Mouse (Mus musculus): ENCODE measurements around the gene Zdhhc25. TPM values are rescaled to one million over a fixed set of nuclear protein-coding genes. Genes with fewer than 3 reads are reported as not detected.

Zdhhc25 gene
- polyA plus RNA-seq, 1 experiment from 2014 or later = not detected

DNA sequence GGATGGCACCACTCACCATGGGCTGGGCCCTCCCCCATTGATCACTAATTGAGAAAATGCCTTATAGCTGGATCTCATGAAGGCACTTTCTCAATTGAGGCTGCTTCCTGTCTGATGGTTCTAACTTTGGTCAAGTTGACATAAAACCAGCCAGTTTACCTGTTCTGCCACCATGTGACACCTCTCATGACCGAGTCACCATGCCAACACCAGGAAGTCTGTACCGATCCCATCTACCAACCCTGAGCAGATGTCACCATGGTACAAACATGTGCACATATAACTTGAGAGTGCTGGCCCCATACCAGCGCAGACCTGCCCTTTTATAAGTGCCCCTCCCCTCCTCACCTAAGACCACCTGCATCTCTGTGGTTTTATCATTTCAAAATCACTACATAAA lies 2.4 kb downstream of the Zdhhc25 start:
- 90% methylated on average over 3 of the region's 3 CpGs for WGBS
- Histone ChIP-seq H3K36me3 (ENCODE audit: control insufficient read depth, insufficient read depth, low read length) (no peaks in the 10 kb centered on the region), H3K4me1 (replicated peaks; ENCODE audit: control insufficient read depth, insufficient read depth, low read length) (no peaks in the 10 kb centered on the region), H3K4me2 (ENCODE audit: low read depth, low read length, severe bottlenecking) (no peak overlapping the region), H3K27me3 (ENCODE audit: control insufficient read depth, insufficient read depth, low read length) (no peaks in the 10 kb centered on the region), H3K4me3 (ENCODE audit: low read depth, low read length) (no peak overlapping the region), H3K9me3 (ENCODE audit: control insufficient read depth, low read length) (no peaks in the 10 kb centered on the region), H3K27ac (ENCODE audit: low read depth, low read length) (no peak overlapping the region), H3K9ac (ENCODE audit: low read length) (no peak overlapping the region)
- ATAC-seq (replicated peaks; ENCODE audit: low FRiP score) (no peak), DNase-seq (ENCODE audit: low spot score) (no peak)

DNA sequence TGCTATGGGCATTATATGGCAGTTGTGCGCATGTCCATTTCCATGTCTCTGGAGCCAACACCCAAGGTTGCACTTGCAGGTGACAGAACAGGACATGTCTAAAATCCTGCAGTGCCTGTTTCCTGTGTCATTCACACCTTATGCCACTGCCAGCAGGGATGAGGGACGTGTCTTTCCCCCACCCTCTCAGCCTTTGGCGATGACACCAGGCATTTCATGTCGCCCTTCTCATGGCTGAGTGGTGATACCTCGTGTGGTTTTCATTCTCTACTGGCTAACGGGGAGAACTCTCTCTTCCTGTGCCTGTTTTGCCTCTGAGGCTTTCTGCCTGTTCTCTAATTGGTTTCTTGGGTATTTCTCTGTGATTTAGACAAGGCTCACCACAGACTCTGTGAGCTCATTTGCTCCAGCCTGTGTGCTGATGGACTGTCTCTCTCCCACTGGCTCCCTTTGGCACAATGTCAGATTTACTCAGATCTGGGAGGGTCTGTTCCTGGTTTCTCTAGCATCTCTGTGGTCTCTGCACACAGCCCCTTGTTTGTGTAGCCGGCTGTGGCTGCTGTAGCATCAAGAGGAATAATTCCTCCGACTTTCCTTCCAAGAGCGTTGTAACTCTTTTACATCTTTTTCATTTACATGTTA lies 3.1 kb downstream of the Zdhhc25 start:
- Histone ChIP-seq H3K9me3 (ENCODE audit: control insufficient read depth, low read length) (no peaks in the 10 kb centered on the region), H3K9ac (ENCODE audit: low read length) (no peak overlapping the region), H3K4me1 (replicated peaks; ENCODE audit: control insufficient read depth, insufficient read depth, low read length) (no peaks in the 10 kb centered on the region), H3K27me3 (ENCODE audit: control insufficient read depth, insufficient read depth, low read length) (no peaks in the 10 kb centered on the region), H3K4me2 (ENCODE audit: low read depth, low read length, severe bottlenecking) (no peak overlapping the region), H3K27ac (ENCODE audit: low read depth, low read length) (no peak overlapping the region), H3K36me3 (ENCODE audit: control insufficient read depth, insufficient read depth, low read length) (no peaks in the 10 kb centered on the region), H3K4me3 (ENCODE audit: low read depth, low read length) (no peak overlapping the region)
- DNase-seq (ENCODE audit: low spot score) (no peak), ATAC-seq (replicated peaks; ENCODE audit: low FRiP score) (no peak)
- WGBS = 77% methylated on average over 9 of the region's 9 CpGs

DNA sequence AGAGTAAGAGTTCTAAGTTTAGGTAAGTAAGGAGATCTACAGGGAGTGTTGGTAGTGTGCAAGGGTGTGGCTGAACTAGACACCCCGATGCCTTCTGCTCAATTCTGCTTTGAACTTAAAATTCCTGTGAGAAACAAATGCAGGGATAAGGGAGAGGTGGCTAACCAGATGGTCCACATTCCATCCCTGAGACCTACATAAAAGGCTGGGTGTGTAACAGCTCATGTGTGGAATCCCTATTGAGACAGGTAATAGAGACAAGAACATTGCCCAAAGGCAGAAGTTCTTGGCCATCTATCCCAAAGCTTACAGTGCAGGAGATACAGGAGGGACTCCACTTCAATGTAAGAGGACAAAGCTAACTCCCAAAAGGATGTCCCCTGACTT lies 3.6 kb downstream of the Zdhhc25 start:
- DNase-seq (ENCODE audit: low spot score) = no peak
- no peak overlapping the region for H3K4me3 ChIP-seq (ENCODE audit: low read depth, low read length)
- WGBS = 84% methylated on average over 1 of the region's 1 CpGs
- no peaks in the 10 kb centered on the region for H3K27me3 ChIP-seq (ENCODE audit: control insufficient read depth, insufficient read depth, low read length)
- no peaks in the 10 kb centered on the region for H3K9me3 ChIP-seq (ENCODE audit: control insufficient read depth, low read length)
- H3K4me2 ChIP-seq (ENCODE audit: low read depth, low read length, severe bottlenecking) = no peak overlapping the region
- no peak overlapping the region for H3K9ac ChIP-seq (ENCODE audit: low read length)
- no peak overlapping the region for H3K27ac ChIP-seq (ENCODE audit: low read depth, low read length)
- H3K4me1 ChIP-seq (replicated peaks; ENCODE audit: control insufficient read depth, insufficient read depth, low read length) = no peaks in the 10 kb centered on the region
- H3K36me3 ChIP-seq (ENCODE audit: control insufficient read depth, insufficient read depth, low read length) = no peaks in the 10 kb centered on the region
- ATAC-seq (replicated peaks; ENCODE audit: low FRiP score) = no peak

GRCm38 (mm10) chr15:88604669-88605414 lies 4.7 kb downstream of the Zdhhc25 start:
- 90% methylated on average over 17 of the region's 17 CpGs for WGBS
- DNase-seq (ENCODE audit: low spot score) = no peak

DNA sequence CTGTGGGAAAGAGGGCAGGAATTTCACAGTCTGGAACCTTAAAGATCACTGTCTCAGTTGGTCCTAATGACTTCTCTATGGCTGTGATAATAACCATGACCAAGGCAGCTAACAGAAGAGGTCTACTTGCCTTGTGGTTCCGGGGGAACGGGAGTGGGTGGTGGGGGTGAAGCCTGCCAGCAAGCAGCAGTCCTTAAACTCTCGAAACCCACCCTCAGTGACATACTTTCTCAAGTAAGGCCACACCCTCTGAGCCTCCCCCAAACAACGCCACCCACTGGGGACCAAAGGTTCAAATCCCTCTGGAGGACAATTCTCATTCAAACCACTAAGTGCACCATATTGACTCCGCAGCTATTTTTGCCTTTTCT lies 5.3 kb downstream of the Zdhhc25 start:
- Histone ChIP-seq H3K4me2 (ENCODE audit: low read depth, low read length, severe bottlenecking) (no peak overlapping the region), H3K4me3 (ENCODE audit: low read depth, low read length) (no peak overlapping the region), H3K36me3 (ENCODE audit: control insufficient read depth, insufficient read depth, low read length) (no peaks in the 10 kb centered on the region), H3K9ac (ENCODE audit: low read length) (no peak overlapping the region), H3K4me1 (replicated peaks; ENCODE audit: control insufficient read depth, insufficient read depth, low read length) (no peaks in the 10 kb centered on the region), H3K27ac (ENCODE audit: low read depth, low read length) (no peak overlapping the region), H3K9me3 (ENCODE audit: control insufficient read depth, low read length) (no peaks in the 10 kb centered on the region), H3K27me3 (ENCODE audit: control insufficient read depth, insufficient read depth, low read length) (no peaks in the 10 kb centered on the region)
- DNase-seq (ENCODE audit: low spot score) (no peak), ATAC-seq (replicated peaks; ENCODE audit: low FRiP score) (no peak)
- WGBS = 88% methylated on average over 5 of the region's 5 CpGs

More at GRCm38 (mm10) chr15:88604669-88605414, 4.7 kb downstream of the Zdhhc25 start:
- Histone ChIP-seq H3K9me3 (ENCODE audit: control insufficient read depth, low read length) (no peaks in the 10 kb centered on the region), H3K9ac (ENCODE audit: low read length) (no peak overlapping the region), H3K27ac (ENCODE audit: low read depth, low read length) (no peak overlapping the region), H3K4me3 (ENCODE audit: low read depth, low read length) (no peak overlapping the region), H3K4me1 (replicated peaks; ENCODE audit: control insufficient read depth, insufficient read depth, low read length) (no peaks in the 10 kb centered on the region), H3K27me3 (ENCODE audit: control insufficient read depth, insufficient read depth, low read length) (no peaks in the 10 kb centered on the region), H3K4me2 (ENCODE audit: low read depth, low read length, severe bottlenecking) (no peak overlapping the region), H3K36me3 (ENCODE audit: control insufficient read depth, insufficient read depth, low read length) (no peaks in the 10 kb centered on the region)
- ATAC-seq (replicated peaks; ENCODE audit: low FRiP score) = no peak

GRCm38 (mm10) chr15:88617125-88617524 lies 17.0 kb downstream of the Zdhhc25 start:
- Histone ChIP-seq H3K36me3 (ENCODE audit: control insufficient read depth, insufficient read depth, low read length) (no peaks in the 10 kb centered on the region), H3K9ac (ENCODE audit: low read length) (no peak overlapping the region), H3K9me3 (ENCODE audit: control insufficient read depth, low read length) (no peaks in the 10 kb centered on the region), H3K4me3 (ENCODE audit: low read depth, low read length) (no peak overlapping the region), H3K4me1 (replicated peaks; ENCODE audit: control insufficient read depth, insufficient read depth, low read length) (no peaks in the 10 kb centered on the region), H3K27me3 (ENCODE audit: control insufficient read depth, insufficient read depth, low read length) (no peaks in the 10 kb centered on the region), H3K4me2 (ENCODE audit: low read depth, low read length, severe bottlenecking) (no peak overlapping the region), H3K27ac (ENCODE audit: low read depth, low read length) (no peak overlapping the region)
- ATAC-seq (replicated peaks; ENCODE audit: low FRiP score) = no peak
- 83% methylated on average over 16 of the region's 16 CpGs for WGBS
- DNase-seq (ENCODE audit: low spot score) = no peak

DNA sequence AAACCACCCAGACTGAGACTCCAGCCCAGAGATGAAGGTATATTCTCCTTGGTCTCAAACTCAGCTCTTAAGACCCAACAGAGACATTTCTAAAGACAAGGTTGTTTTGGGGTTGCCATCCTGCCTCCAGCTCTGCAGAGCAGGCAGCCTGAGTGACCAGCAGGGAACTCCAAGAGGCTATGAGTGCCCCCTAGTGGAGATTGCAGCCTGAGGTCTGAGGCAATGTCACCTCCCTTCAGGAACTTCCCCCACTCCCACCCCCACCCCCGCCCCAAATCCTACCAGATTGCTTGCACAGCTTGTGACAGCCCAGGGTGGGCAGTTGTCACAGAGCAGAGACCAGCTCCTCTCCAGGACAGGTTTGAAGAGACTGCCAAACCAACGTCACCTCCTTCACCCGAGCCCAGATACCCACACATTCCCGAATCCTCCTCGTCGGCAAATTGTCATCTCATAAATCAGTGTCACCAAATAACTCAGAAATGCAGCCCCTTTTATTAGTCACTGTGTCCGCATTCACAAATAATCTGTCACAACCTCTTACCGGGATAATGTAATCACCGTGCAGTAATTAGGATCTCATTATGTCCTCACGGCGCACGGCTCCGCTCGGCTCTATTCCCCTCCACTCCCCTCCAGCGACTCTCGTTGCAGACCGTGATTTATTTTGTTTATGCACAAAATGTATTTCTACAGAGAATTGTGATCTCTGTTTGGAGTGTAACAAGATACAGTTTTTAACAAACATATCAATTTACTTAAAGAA lies 18.1 kb downstream of the Zdhhc25 start:
- H3K4me2 ChIP-seq (ENCODE audit: low read depth, low read length, severe bottlenecking) = no peak overlapping the region
- no peak for ATAC-seq (replicated peaks; ENCODE audit: low FRiP score)
- no peaks in the 10 kb centered on the region for H3K36me3 ChIP-seq (ENCODE audit: control insufficient read depth, insufficient read depth, low read length)
- H3K27me3 ChIP-seq (ENCODE audit: control insufficient read depth, insufficient read depth, low read length) = no peaks in the 10 kb centered on the region
- H3K9me3 ChIP-seq (ENCODE audit: control insufficient read depth, low read length) = no peaks in the 10 kb centered on the region
- H3K4me1 ChIP-seq (replicated peaks; ENCODE audit: control insufficient read depth, insufficient read depth, low read length) = no peaks in the 10 kb centered on the region
- no peak overlapping the region for H3K4me3 ChIP-seq (ENCODE audit: low read depth, low read length)
- no peak overlapping the region for H3K9ac ChIP-seq (ENCODE audit: low read length)
- DNase-seq (ENCODE audit: low spot score) = peak; percentile 72
- 62% methylated on average over 17 of the region's 17 CpGs for WGBS
- H3K27ac ChIP-seq (ENCODE audit: low read depth, low read length) = no peak overlapping the region

DNA sequence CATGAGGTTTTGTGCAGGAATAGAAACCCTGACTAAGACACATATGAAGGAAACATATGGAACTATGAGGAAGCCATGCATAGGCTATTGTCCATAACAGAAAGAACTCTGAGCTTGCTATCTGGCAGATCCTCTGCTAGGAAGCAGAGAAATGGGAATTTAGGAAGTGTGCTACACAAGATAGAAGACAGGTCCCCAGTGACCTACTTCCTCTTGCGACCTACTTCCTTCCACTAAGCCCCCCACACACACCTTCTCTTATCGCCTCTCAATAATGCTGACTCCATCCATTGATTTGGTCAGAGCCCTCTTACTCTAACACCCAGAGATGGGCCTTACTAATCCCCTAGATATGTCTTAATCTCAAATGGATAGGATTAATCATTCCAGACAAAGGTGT lies 19.9 kb downstream of the Zdhhc25 start:
- Histone ChIP-seq H3K9ac (ENCODE audit: low read length) (no peak overlapping the region), H3K4me1 (replicated peaks; ENCODE audit: control insufficient read depth, insufficient read depth, low read length) (no peaks in the 10 kb centered on the region), H3K27ac (ENCODE audit: low read depth, low read length) (no peak overlapping the region), H3K36me3 (ENCODE audit: control insufficient read depth, insufficient read depth, low read length) (no peaks in the 10 kb centered on the region), H3K9me3 (ENCODE audit: control insufficient read depth, low read length) (no peaks in the 10 kb centered on the region), H3K4me2 (ENCODE audit: low read depth, low read length, severe bottlenecking) (no peak overlapping the region), H3K4me3 (ENCODE audit: low read depth, low read length) (no peak overlapping the region), H3K27me3 (ENCODE audit: control insufficient read depth, insufficient read depth, low read length) (no peaks in the 10 kb centered on the region)
- ATAC-seq (replicated peaks; ENCODE audit: low FRiP score) (no peak), DNase-seq (ENCODE audit: low spot score) (no peak)
- WGBS = 94% methylated on average over 2 of the region's 2 CpGs

Data from forebrain, embryonic 11.5 days (tissue).